In genomic region chr2:132221611-132222073, GRCm38 (mm10) we compare ENCODE assay signal across 9 mouse cellular contexts. TPM values are rescaled to one million over a fixed set of nuclear protein-coding genes. Genes with fewer than 3 reads are reported as not detected.
A peak's percentile ranks its signal among the peaks of the same experiment; 100 is the strongest.
DNase-seq lines count a peak whose midpoint lies in the region; ATAC-seq and TF ChIP-seq lines count a peak whose summit lies in the region.
"Had no signal": no experiment of that assay in that cellular context is flagged by ENCODE, and none has a peak within 500 bp of the region (broad histone marks: within the 10 kb centered on the region; RNA-seq: fewer than 3 reads in every experiment).

No protein-coding gene starts in this region.

- peaks cover 2% of the 10 kb centered on the region; the same call in 1 of the 2 replicates for H3K4me1 ChIP-seq in heart, adult 2 months (ENCODE audit: control insufficient read depth, insufficient read depth, low read length)
- H3K4me1 ChIP-seq in forebrain, embryonic 13.5 days, result no peaks in the 10 kb centered on the region
- no peaks in the 10 kb centered on the region for H3K4me1 ChIP-seq in midbrain, embryonic 15.5 days

- no peak overlapping the region for H3ac ChIP-seq in myocyte (ENCODE audit: control insufficient read depth, insufficient read length)

- H3K36me3 ChIP-seq in heart, adult 2 months (ENCODE audit: control insufficient read depth, insufficient read depth, low read length), result no peaks in the 10 kb centered on the region
- no peaks in the 10 kb centered on the region for H3K36me3 ChIP-seq in myocyte (ENCODE audit: control insufficient read depth, insufficient read depth)
- H3K36me3 ChIP-seq in forebrain, embryonic 13.5 days (ENCODE audit: poor library complexity, severe bottlenecking), result no peaks in the 10 kb centered on the region
- no peaks in the 10 kb centered on the region for H3K36me3 ChIP-seq in midbrain, embryonic 15.5 days (replicated peaks)

- TF ChIP-seq EP300 in heart, adult 2 months (IDR thresholded peaks at IDR 0.05; ENCODE audit: insufficient read depth, low read depth, low read length), result no peak

- peak overlapping the region; percentile 36; the same call in 1 of the 2 replicates for H3K27ac ChIP-seq in heart, adult 2 months
- no peak overlapping the region for H3K27ac ChIP-seq in forebrain, embryonic 13.5 days
- no peak overlapping the region for H3K27ac ChIP-seq in midbrain, embryonic 15.5 days

- H3K27me3 ChIP-seq in heart, adult 2 months (ENCODE audit: control insufficient read depth, insufficient read depth, low read length), result no peaks in the 10 kb centered on the region
- H3K27me3 ChIP-seq in myocyte (ENCODE audit: control insufficient read depth, insufficient read depth, insufficient read length), result no peaks in the 10 kb centered on the region
- no peaks in the 10 kb centered on the region for H3K27me3 ChIP-seq in forebrain, embryonic 13.5 days
- no peaks in the 10 kb centered on the region for H3K27me3 ChIP-seq in midbrain, embryonic 15.5 days (replicated peaks)

- H3K4me3 ChIP-seq in heart, adult 2 months, result no peak overlapping the region
- H3K4me3 ChIP-seq in myocyte, result no peak overlapping the region
- H3K4me3 ChIP-seq in forebrain, embryonic 13.5 days, result no peak overlapping the region
- no peak overlapping the region for H3K4me3 ChIP-seq in midbrain, embryonic 15.5 days

- no peaks in the 10 kb centered on the region for H3K9me3 ChIP-seq in forebrain, embryonic 13.5 days (replicated peaks)
- no peaks in the 10 kb centered on the region for H3K9me3 ChIP-seq in midbrain, embryonic 15.5 days

- peak overlapping the region; percentile 84 for H3K4me2 ChIP-seq in myocyte (ENCODE audit: low read depth)
- H3K4me2 ChIP-seq in forebrain, embryonic 13.5 days, result no peak overlapping the region
- no peak overlapping the region for H3K4me2 ChIP-seq in midbrain, embryonic 15.5 days

- peak; percentile 16 to 25 for DNase-seq in heart, adult 2 months
- DNase-seq in heart, postnatal 4 days, result no peak
- DNase-seq in adipocyte (ENCODE audit: low spot score), result peak; percentile 73
- peak; percentile 55 for DNase-seq in heart, adult 8-10 months (ENCODE audit: low spot score)
- no peak for DNase-seq in testis, postnatal 10 days (ENCODE audit: low spot score)
- DNase-seq: cerebellum, adult 18-20 months had no signal

- 48% methylated on average over 11 of the region's 11 CpGs for WGBS in heart, adult 2 months
- 78% methylated on average over 11 of the region's 11 CpGs for WGBS in forebrain, embryonic 13.5 days
- WGBS in midbrain, embryonic 15.5 days, result 70% methylated on average over 11 of the region's 11 CpGs

- H3K9ac ChIP-seq in heart, adult 2 months (ENCODE audit: low read depth, low read length), result no peak overlapping the region
- H3K9ac ChIP-seq in forebrain, embryonic 13.5 days, result no peak overlapping the region
- H3K9ac ChIP-seq in midbrain, embryonic 15.5 days, result no peak overlapping the region

- H3K79me2 ChIP-seq in heart, adult 2 months (replicated peaks; ENCODE audit: control insufficient read depth, insufficient read depth, low read length), result no peaks in the 10 kb centered on the region
- no peaks in the 10 kb centered on the region for H3K79me2 ChIP-seq in myocyte (ENCODE audit: control insufficient read depth, insufficient read depth)

- no peak for TF ChIP-seq POLR2A in heart, adult 2 months (IDR thresholded peaks at IDR 0.05; ENCODE audit: insufficient read depth, low read depth, low read length)
- no peak for TF ChIP-seq POLR2A in myocyte (IDR thresholded peaks at IDR 0.05; ENCODE audit: insufficient read length, low read depth)

- intact Hi-C loops in heart, adult 2 months (cut with DNase I), result no loop called here

- no peak for TF ChIP-seq CTCF in heart, adult 2 months (IDR thresholded peaks at IDR 0.05)

- no peak for ATAC-seq in forebrain, embryonic 13.5 days
- no peak for ATAC-seq in midbrain, embryonic 15.5 days (replicated peaks)

TF ChIP-seq in myocyte, 11 proteins besides CTCF, POLR2A, EP300 and RAD21:
- TF ChIP-seq MAX (IDR thresholded peaks at IDR 0.05; ENCODE audit: low read depth) (no peak), REST (IDR thresholded peaks at IDR 0.05; ENCODE audit: insufficient read depth, insufficient read length) (no peak), MYOG (IDR thresholded peaks at IDR 0.05; ENCODE audit: control insufficient read depth in 1 of 3, insufficient read depth in 1 of 3, insufficient read length in 2 of 3, low read depth in 2 of 3) (peak; percentile 31 to 85 (median 81)), SRF (IDR thresholded peaks at IDR 0.05; ENCODE audit: control insufficient read depth, insufficient read length, low read depth) (no peak), CEBPB (IDR thresholded peaks at IDR 0.05; ENCODE audit: insufficient read depth, poor library complexity, severe bottlenecking) (no peak), USF1 (IDR thresholded peaks at IDR 0.05; ENCODE audit: low read depth) (no peak), POLR2AphosphoS2 (IDR thresholded peaks at IDR 0.05; ENCODE audit: insufficient read length, low read depth) (no peak), TCF3 (IDR thresholded peaks at IDR 0.05; ENCODE audit: insufficient read length, low read depth) (peak; percentile 40), TCF12 (IDR thresholded peaks at IDR 0.05; ENCODE audit: insufficient read depth, poor library complexity, severe bottlenecking) (peak; percentile 38), E2F4 (IDR thresholded peaks at IDR 0.05; ENCODE audit: insufficient read depth) (no peak), MYOD1 (IDR thresholded peaks at IDR 0.05; ENCODE audit: control insufficient read depth in 1 of 3, insufficient read length in 2 of 3, low read depth in 2 of 3) (peak; percentile 55 to 89 (median 82))
TF ChIP-seq in myocyte: peak in this region for 4.

RNA-seq across cellular contexts. Expression of gene Tmem230, which starts 26.0 kb away (rescaled TPM):
- 10 to 100 TPM; 23.1 to 23.3 TPM for total RNA-seq in heart, adult 2 months (2021)
- 28.0 and 43.2 TPM in 2 replicates for polyA plus RNA-seq in heart, adult 2 months (2012; rRNA removed)
- 10 to 100 TPM; 22.6 to 24.4 TPM for total RNA-seq in heart, postnatal 4 days (2021)
- 10 to 100 TPM; 25.1 to 29.2 (median 26.2) TPM for total RNA-seq in heart, adult 8-10 months (2022)
- polyA plus RNA-seq in myocyte (2012; fragmentation: generic; extraction: Trizol), result 76.6 TPM
- 48.4 and 48.9 TPM in 2 replicates for polyA plus RNA-seq in forebrain, embryonic 13.5 days (2015; fragmentation: Nextera tagmentation; extraction: Ambion mirVana)
- 42.9 and 48.0 TPM in 2 replicates for polyA plus RNA-seq in midbrain, embryonic 15.5 days (2015; fragmentation: Nextera tagmentation; extraction: Ambion mirVana)

RNA-seq across cellular contexts. Expression of gene Pcna, which starts 31.5 kb away (rescaled TPM):
- 10 to 100 TPM; 36.5 to 39.9 TPM for total RNA-seq in heart, adult 2 months (2021)
- polyA plus RNA-seq in heart, adult 2 months (2012; rRNA removed), result 25.9 and 35.8 TPM in 2 replicates
- total RNA-seq in heart, postnatal 4 days (2021), result 100 to 1,000 TPM; 182 to 184 TPM
- total RNA-seq in heart, adult 8-10 months (2022), result 10 to 100 TPM; 33.1 to 42.6 (median 38.3) TPM
- polyA plus RNA-seq in myocyte (2012; fragmentation: generic; extraction: Trizol), result 65.5 TPM
- polyA plus RNA-seq in forebrain, embryonic 13.5 days (2015; fragmentation: Nextera tagmentation; extraction: Ambion mirVana), result 322 and 326 TPM in 2 replicates
- 92.3 and 96.8 TPM in 2 replicates for polyA plus RNA-seq in midbrain, embryonic 15.5 days (2015; fragmentation: Nextera tagmentation; extraction: Ambion mirVana)

RNA-seq across cellular contexts. Expression of gene Cds2, which starts 41.3 kb away (rescaled TPM):
- 10 to 100 TPM; 75.4 to 90.4 TPM for total RNA-seq in heart, adult 2 months (2021)
- 48.0 and 85.1 TPM in 2 replicates for polyA plus RNA-seq in heart, adult 2 months (2012; rRNA removed)
- total RNA-seq in heart, postnatal 4 days (2021), result 10 to 100 TPM; 63.9 to 73.8 TPM
- total RNA-seq in heart, adult 8-10 months (2022), result 10 to 100 TPM; 79.2 to 97.9 (median 83.9) TPM
- 30.3 TPM for polyA plus RNA-seq in myocyte (2012; fragmentation: generic; extraction: Trizol)
- polyA plus RNA-seq in forebrain, embryonic 13.5 days (2015; fragmentation: Nextera tagmentation; extraction: Ambion mirVana), result 19.2 and 21.7 TPM in 2 replicates
- 41.7 and 41.8 TPM in 2 replicates for polyA plus RNA-seq in midbrain, embryonic 15.5 days (2015; fragmentation: Nextera tagmentation; extraction: Ambion mirVana)

Comparison
In these comparisons a context has a peak if more than half of its experiments do, and no peak if none do; other contexts are left out.
1. DNase-seq: peak in heart, adult 2 months (2 of 2), adipocyte (single experiment) and heart, adult 8-10 months (single experiment); none in heart, postnatal 4 days (single experiment) and testis, postnatal 10 days (single experiment).